27 mouse cellular contexts compared by ENCODE assay signal in the genomic region with DNA sequence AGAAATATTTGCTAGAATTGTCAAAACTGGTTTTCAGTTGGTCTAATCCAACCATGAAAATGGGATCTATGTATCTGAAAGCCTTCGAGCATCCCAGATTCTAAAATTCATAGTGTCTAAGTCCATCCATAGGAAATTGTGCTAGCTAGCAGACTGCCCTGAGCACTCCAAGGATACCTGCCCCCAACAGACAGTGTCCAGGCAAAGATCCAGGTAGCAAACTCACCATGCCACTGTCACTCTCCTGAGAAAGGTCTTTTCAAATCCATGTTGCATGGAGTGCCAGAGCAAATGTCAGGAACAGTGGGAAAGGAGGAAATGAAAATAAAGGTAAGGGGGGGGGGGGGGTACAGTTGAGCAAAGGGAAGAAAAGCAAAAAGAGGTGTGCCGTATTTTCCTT. TPM values are rescaled to one million over a fixed set of nuclear protein-coding genes. Genes with fewer than 3 reads are reported as not detected.
A peak's percentile ranks its signal among the peaks of the same experiment; 100 is the strongest.
DNase-seq lines count a peak whose midpoint lies in the region; ATAC-seq and TF ChIP-seq lines count a peak whose summit lies in the region.
"Had no signal": no experiment of that assay in that cellular context is flagged by ENCODE, and none has a peak within 500 bp of the region (broad histone marks: within the 10 kb centered on the region; RNA-seq: fewer than 3 reads in every experiment).

No protein-coding gene starts in this region.

- no peaks in the 10 kb centered on the region for H3K9me3 ChIP-seq in midbrain, embryonic 11.5 days (ENCODE audit: control insufficient read depth, low read length)
- no peaks in the 10 kb centered on the region for H3K9me3 ChIP-seq in midbrain, postnatal 0 days (ENCODE audit: low read length)
- no peaks in the 10 kb centered on the region for H3K9me3 ChIP-seq in midbrain, embryonic 14.5 days (ENCODE audit: control insufficient read depth, low read length)
- H3K9me3 ChIP-seq: embryonic facial prominence, embryonic 15.5 days; forebrain, embryonic 10.5 days; heart, embryonic 12.5 days; hindbrain, embryonic 10.5 days; intestine, embryonic 15.5 days had no signal

- peaks cover 32% of the 10 kb centered on the region for H3K27me3 ChIP-seq in midbrain, embryonic 11.5 days (ENCODE audit: control insufficient read depth, insufficient read depth, low read length)
- peaks cover 15% of the 10 kb centered on the region for H3K27me3 ChIP-seq in midbrain, postnatal 0 days (ENCODE audit: insufficient read depth, low read length)
- H3K27me3 ChIP-seq in midbrain, embryonic 14.5 days (ENCODE audit: control insufficient read depth, insufficient read depth, low read length) = peaks cover 40% of the 10 kb centered on the region

- no peak overlapping the region for H3K4me3 ChIP-seq in midbrain, embryonic 11.5 days (ENCODE audit: low read depth, low read length)
- no peak overlapping the region for H3K4me3 ChIP-seq in midbrain, postnatal 0 days (ENCODE audit: low read depth, low read length)
- no peak overlapping the region for H3K4me3 ChIP-seq in midbrain, embryonic 14.5 days (replicated peaks; ENCODE audit: low read depth, low read length)
- H3K4me3 ChIP-seq: embryonic facial prominence, embryonic 15.5 days; erythroblast, embryonic 14.5 days; gastrocnemius, adult 2 months; heart, embryonic 12.5 days; hindbrain, embryonic 10.5 days; intestine, embryonic 15.5 days had no signal

- no peak overlapping the region for H3K9ac ChIP-seq in midbrain, embryonic 11.5 days (ENCODE audit: low read length)
- H3K9ac ChIP-seq in midbrain, postnatal 0 days (replicated peaks; ENCODE audit: low read length, poor library complexity, severe bottlenecking) = no peak overlapping the region
- H3K9ac ChIP-seq in midbrain, embryonic 14.5 days (replicated peaks; ENCODE audit: low read length) = no peak overlapping the region
- H3K9ac ChIP-seq: embryonic facial prominence, embryonic 15.5 days; heart, embryonic 12.5 days; hindbrain, embryonic 14.5 days; intestine, embryonic 15.5 days had no signal

- 0 out of 2 replicates have a peak, but pooled peaks cover 2% of the 10 kb centered on the region for H3K4me1 ChIP-seq in midbrain, embryonic 11.5 days (ENCODE audit: control insufficient read depth, insufficient read depth, low read length)
- H3K4me1 ChIP-seq in midbrain, postnatal 0 days (ENCODE audit: insufficient read depth, low read length) = no peaks in the 10 kb centered on the region
- H3K4me1 ChIP-seq in midbrain, embryonic 14.5 days (ENCODE audit: control insufficient read depth, insufficient read depth, low read length) = peaks cover 6% of the 10 kb centered on the region; the same call in 1 of the 2 replicates
- H3K4me1 ChIP-seq: embryonic facial prominence, embryonic 15.5 days; heart, embryonic 12.5 days; intestine, embryonic 15.5 days had no signal

- 84% methylated on average over 2 of the region's 2 CpGs for WGBS in midbrain, embryonic 11.5 days
- WGBS in midbrain, postnatal 0 days = 75% methylated on average over 2 of the region's 2 CpGs
- WGBS in midbrain, embryonic 14.5 days = 73% methylated on average over 2 of the region's 2 CpGs

- H3K4me2 ChIP-seq in midbrain, embryonic 11.5 days = no peak overlapping the region
- H3K4me2 ChIP-seq in midbrain, postnatal 0 days (ENCODE audit: low read depth, low read length, poor library complexity, severe bottlenecking) = no peak overlapping the region
- H3K4me2 ChIP-seq in midbrain, embryonic 14.5 days (ENCODE audit: low read length) = no peak overlapping the region
- H3K4me2 ChIP-seq: embryonic facial prominence, embryonic 15.5 days; heart, embryonic 12.5 days; hindbrain, embryonic 14.5 days; intestine, embryonic 15.5 days had no signal

- ATAC-seq in midbrain, embryonic 11.5 days (ENCODE audit: low FRiP score) = no peak
- no peak for ATAC-seq in midbrain, postnatal 0 days (ENCODE audit: low FRiP score)
- ATAC-seq in midbrain, embryonic 14.5 days (ENCODE audit: low FRiP score, low TSS enrichment) = no peak
- ATAC-seq in monocyte, adult 5-6 weeks (replicated peaks; ENCODE audit: insufficient number of reproducible peaks, low FRiP score, low TSS enrichment, poor library complexity, severe bottlenecking) = no peak
- ATAC-seq: forebrain, embryonic 14.5 days; intestine, embryonic 15.5 days; Patski had no signal

- no peaks in the 10 kb centered on the region for H3K36me3 ChIP-seq in midbrain, embryonic 11.5 days (ENCODE audit: control insufficient read depth, insufficient read depth, low read length)
- no peaks in the 10 kb centered on the region for H3K36me3 ChIP-seq in midbrain, postnatal 0 days (ENCODE audit: insufficient read depth, low read length)
- H3K36me3 ChIP-seq in midbrain, embryonic 14.5 days (ENCODE audit: control insufficient read depth, insufficient read depth, low read length) = no peaks in the 10 kb centered on the region
- H3K36me3 ChIP-seq: embryonic facial prominence, embryonic 15.5 days; heart, embryonic 12.5 days; hindbrain, embryonic 10.5 days; intestine, embryonic 15.5 days had no signal

- peak; percentile 83 for DNase-seq in midbrain, embryonic 11.5 days (ENCODE audit: low spot score, missing footprints)
- DNase-seq in midbrain, postnatal 0 days (ENCODE audit: low spot score) = no peak
- peak; percentile 68 for DNase-seq in cerebellum, adult 8-10 months
- DNase-seq in cerebellum, postnatal 14 days = peak; percentile 56 to 85
- DNase-seq in kidney, adult 11 months = no peak
- no peak for DNase-seq in midbrain, embryonic 14.5 days
- DNase-seq: adrenal gland, adult 2 months; adrenal gland, postnatal 25 days; embryo, embryonic 11 days; gastrocnemius, adult 2 months; gastrocnemius, postnatal 25 days had no signal

- H3K27ac ChIP-seq in midbrain, embryonic 11.5 days (ENCODE audit: low read depth, low read length) = no peak overlapping the region
- H3K27ac ChIP-seq in midbrain, postnatal 0 days (ENCODE audit: low read depth, low read length) = no peak overlapping the region
- no peak overlapping the region for H3K27ac ChIP-seq in midbrain, embryonic 14.5 days (replicated peaks; ENCODE audit: low read depth, low read length)
- H3K27ac ChIP-seq: embryonic facial prominence, embryonic 15.5 days; forebrain, embryonic 10.5 days; gastrocnemius, adult 2 months; hindbrain, embryonic 10.5 days; hindbrain, embryonic 14.5 days; intestine, embryonic 15.5 days had no signal

- no peak for TF ChIP-seq CTCF in midbrain, postnatal 0 days (IDR thresholded peaks at IDR 0.05)

RNA-seq across cellular contexts. Expression of gene Zic4, which starts 14.6 kb away (rescaled TPM):
- 41.7 and 42.5 TPM in 2 replicates for polyA plus RNA-seq in midbrain, embryonic 11.5 days (2014; fragmentation: Nextera tagmentation; extraction: Ambion mirVana)
- 54.7 and 73.4 TPM in 2 replicates for total RNA-seq in midbrain, postnatal 0 days (2014; rRNA removed)
- 22.2 and 33.5 TPM in 2 replicates for polyA plus RNA-seq in midbrain, postnatal 0 days (2015; fragmentation: Nextera tagmentation; extraction: Ambion mirVana)
- polyA plus RNA-seq in midbrain, embryonic 14.5 days (2014; fragmentation: Nextera tagmentation; extraction: Ambion mirVana) = 32.4 and 49.1 TPM in 2 replicates
- not detected in 3 replicates for total RNA-seq in monocyte, adult 5-6 weeks (2017)
- total RNA-seq: adrenal gland, adult 2 months; adrenal gland, postnatal 25 days; common myeloid progenitor, adult 5-6 weeks; gastrocnemius, adult 2 months; gastrocnemius, postnatal 25 days; granulocyte monocyte progenitor cell, adult 5-6 weeks; heart, adult 8-10 months; heart, postnatal 25 days; MEL had no signal
- polyA plus RNA-seq: adrenal gland, adult 2 months; heart, embryonic 16.5 days; intestine, embryonic 15.5 days; Patski had no signal

RNA-seq across cellular contexts. Expression of gene Zic1, which starts 18.0 kb away (rescaled TPM):
- 13.7 and 14.8 TPM in 2 replicates for polyA plus RNA-seq in midbrain, embryonic 11.5 days (2014; fragmentation: Nextera tagmentation; extraction: Ambion mirVana)
- 91.8 and 146 TPM in 2 replicates for total RNA-seq in midbrain, postnatal 0 days (2014; rRNA removed)
- 4.1 and 8.2 TPM in 2 replicates for polyA plus RNA-seq in midbrain, postnatal 0 days (2015; fragmentation: Nextera tagmentation; extraction: Ambion mirVana)
- 17.8 and 18.5 TPM in 2 replicates for polyA plus RNA-seq in midbrain, embryonic 14.5 days (2014; fragmentation: Nextera tagmentation; extraction: Ambion mirVana)
- not detected in 3 replicates for total RNA-seq in monocyte, adult 5-6 weeks (2017)
- total RNA-seq: adrenal gland, adult 2 months; adrenal gland, postnatal 25 days; common myeloid progenitor, adult 5-6 weeks; granulocyte monocyte progenitor cell, adult 5-6 weeks; heart, postnatal 25 days; MEL had no signal
- polyA plus RNA-seq: erythroblast, embryonic 14.5 days; intestine, embryonic 15.5 days; Patski had no signal

Comparison
In these comparisons a context has a peak if more than half of its experiments do, and no peak if none do; other contexts are left out.
1. DNase-seq: peak in midbrain, embryonic 11.5 days (single experiment), cerebellum, adult 8-10 months (single experiment) and cerebellum, postnatal 14 days (2 of 2); none in midbrain, postnatal 0 days (single experiment), kidney, adult 11 months (single experiment) and midbrain, embryonic 14.5 days (single experiment).